Mouse (Mus musculus) lung, adult 2 months (tissue): ENCODE measurements at regions not wholly inside any gene's neighbourhood (a gene's known extent, or its start where the extent isn't known, plus 50 kb on each side); places are given as distances from the start of the nearest gene placed in this dataset.

ENCODE experiments used
- DNase-seq: peaks from one replicate; pipeline ENCODE4 v3.0.0; 2022
- H3K4me1 ChIP-seq: fragments of 200-500 bp; 2 replicates; pipeline ENCODE4 v1.6.1; 2011; ENCODE audit warnings: low read length; ENCODE audit not compliant: control insufficient read depth, insufficient read depth
- H3K4me3 ChIP-seq: fragments of 200-500 bp; replicated peaks from 2 replicates; pipeline ENCODE3; 2011; ENCODE audit warnings: low read depth, mild to moderate bottlenecking, control low read depth, low read length; ENCODE audit errors: extremely low read depth
- CTCF ChIP-seq: fragments of 200-500 bp; IDR thresholded peaks from 2 replicates; pipeline ENCODE4 v1.5.1; 2011; ENCODE audit warnings: mild to moderate bottlenecking, low read length, control low read depth; ENCODE audit not compliant: insufficient read depth
- POLR2A ChIP-seq: fragments of 200-500 bp; IDR thresholded peaks from 2 replicates; pipeline ENCODE4 v1.6.1; 2011; ENCODE audit warnings: low read depth, mild to moderate bottlenecking, control low read depth, low read length, borderline replicate concordance; ENCODE audit errors: extremely low read depth
- WGBS: fragments of 180-500 bp; shearing (Covaris S2); methylation state at CpG from one replicate; pipeline ENCODE4 v1.1.7; 2018; 5-methylcytosine and 5-hydroxymethylcytosine counted together

- 0 out of 2 replicates have a peak, but pooled peaks have one; percentile 20 for TF ChIP-seq CTCF
- TF ChIP-seq POLR2A, result no peak
- WGBS, result 14% methylated on average over 4 of the region's 4 CpGs
- DNase-seq, result no peak
- Histone ChIP-seq H3K4me1 (no peaks in the 10 kb centered on the region), H3K4me3 (no peak overlapping the region)
These were observed 692.0 kb upstream of the Car10 start for GRCm38 (mm10) chr11:92405818-92406217.

GRCm38 (mm10) chr11:92451372-92451771 is 646.5 kb upstream of the Car10 start:
- Histone ChIP-seq H3K4me3 (no peak overlapping the region), H3K4me1 (no peaks in the 10 kb centered on the region)
- no peak for DNase-seq
- 77% methylated on average over 2 of the region's 2 CpGs for WGBS
- TF ChIP-seq CTCF (no peak), POLR2A (no peak)

- WGBS, result 64% methylated on average over 2 of the region's 2 CpGs
These were observed 602.5 kb upstream of the Car10 start for GRCm38 (mm10) chr11:92495291-92495690.

More at GRCm38 (mm10) chr11:92495291-92495690, 602.5 kb upstream of the Car10 start:
- H3K4me3 ChIP-seq, result no peak overlapping the region
- DNase-seq, result no peak
- TF ChIP-seq CTCF (no peak), POLR2A (no peak)
- H3K4me1 ChIP-seq, result no peaks in the 10 kb centered on the region
